Mouse (Mus musculus): Measurements from ENCODE around the gene L1td1.
"Not testable (repeated sequence)": the region's sequence is repeated elsewhere in the genome, so short reads cannot be mapped to it uniquely, and the experiment has no call there.

The L1td1 gene

DNA sequence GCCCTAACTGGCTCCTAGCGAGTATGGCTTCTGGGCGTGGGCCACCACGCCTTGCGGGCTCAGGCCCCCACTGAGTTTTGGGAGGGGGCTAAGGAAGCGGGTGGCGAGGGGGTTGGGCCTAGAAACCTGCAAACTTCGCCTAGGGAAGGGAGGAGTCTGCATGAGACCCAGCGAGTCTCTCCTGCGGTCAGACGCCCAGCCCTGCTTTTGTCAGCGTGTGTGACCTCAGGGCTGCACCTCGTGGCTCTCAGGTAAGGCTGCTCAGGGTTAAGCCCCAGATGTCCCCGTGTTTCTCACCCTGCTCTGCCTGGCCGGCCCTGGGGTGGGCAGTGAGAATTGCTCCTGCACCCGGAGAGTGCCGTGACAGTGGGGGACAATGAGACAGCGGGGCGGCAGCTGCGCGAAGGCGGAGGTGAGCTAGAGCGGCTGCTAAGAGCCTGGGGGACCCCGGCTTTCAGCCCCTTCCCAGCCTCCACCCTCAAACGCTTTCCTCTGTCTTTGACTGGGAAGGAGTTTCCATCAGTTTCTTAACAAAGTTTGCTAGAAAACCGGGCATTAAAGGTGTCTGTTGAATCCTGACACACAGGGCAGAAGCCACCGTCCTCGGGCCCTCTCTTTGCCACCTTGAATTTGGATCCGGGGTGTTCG lies at the start of gene L1td1:
L1td1 (plus strand) TSS at position 145 of the 648 bp plus-strand sequence.
- DNase-seq (ENCODE audit: low spot score in 2 of 2) = no peak

DNA sequence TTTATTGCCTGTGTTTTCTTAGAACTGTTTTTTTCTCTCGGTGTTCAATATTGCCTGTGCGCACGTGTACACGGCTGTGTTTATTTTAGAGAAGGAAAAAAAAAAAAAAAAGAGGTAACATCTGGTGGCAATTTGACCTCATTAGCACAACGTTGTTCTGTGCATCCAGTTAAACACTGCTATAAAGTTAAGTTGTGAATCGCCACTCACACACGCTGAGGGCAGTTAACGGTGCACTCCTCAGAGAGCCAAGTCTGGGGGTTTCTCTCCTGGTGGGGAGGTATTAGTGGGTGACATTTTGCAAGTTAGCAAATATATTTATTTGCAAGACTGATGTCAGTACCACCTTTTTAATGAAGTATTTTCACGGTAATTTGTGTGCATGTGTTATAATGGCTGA lies 49.0 kb upstream of the L1td1 start:
- DNase-seq (ENCODE audit: low spot score in 2 of 2) = no peak

DNA sequence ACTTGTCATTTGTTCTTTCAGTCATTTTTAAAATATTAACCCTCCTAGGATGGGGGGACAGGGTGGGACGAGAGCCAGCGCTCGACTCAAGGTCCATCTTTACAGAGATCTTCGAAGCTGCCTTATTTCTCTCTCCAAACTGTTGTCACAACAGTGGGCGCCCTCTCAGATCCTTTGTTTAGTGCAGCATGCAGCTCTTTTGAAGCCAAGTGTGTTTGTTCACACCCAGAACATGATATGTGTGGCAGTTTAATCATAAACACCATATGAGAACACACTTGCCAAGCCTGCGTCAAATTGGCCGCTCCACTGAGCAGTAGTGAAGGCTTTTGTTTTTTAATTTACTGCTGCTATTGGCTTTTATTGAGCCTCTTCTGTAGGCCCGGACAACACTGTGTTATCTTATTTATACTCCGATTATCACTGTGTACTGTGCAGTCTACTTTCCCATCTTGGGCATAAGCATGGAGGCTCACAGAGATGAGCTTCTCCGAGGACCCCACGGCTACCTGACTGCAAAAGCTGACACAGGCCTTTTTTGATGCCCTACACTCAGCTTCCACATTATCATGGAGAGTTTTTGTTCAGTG lies 39.8 kb upstream of the L1td1 start:
- DNase-seq (ENCODE audit: low spot score in 2 of 2) = no peak

DNA sequence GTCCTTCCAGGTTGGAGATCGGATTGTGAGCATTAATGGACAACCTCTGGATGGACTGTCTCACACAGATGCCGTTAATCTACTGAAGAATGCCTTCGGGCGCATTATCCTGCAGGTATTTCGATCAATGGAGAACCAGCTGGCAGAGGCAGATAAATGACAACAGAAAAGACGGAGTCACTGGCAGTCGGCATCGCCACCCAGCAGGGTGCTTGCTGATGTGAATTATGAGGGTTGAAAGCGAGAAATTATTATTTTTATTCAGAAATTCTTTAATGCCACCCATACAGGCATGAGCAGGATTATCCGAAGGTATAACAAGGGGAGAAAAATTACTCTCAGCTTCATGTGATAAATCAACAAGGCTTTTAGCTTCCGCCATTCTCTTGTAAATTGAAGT lies 38.4 kb upstream of the L1td1 start:
- DNase-seq (ENCODE audit: low spot score in 2 of 2) = no peak

DNA sequence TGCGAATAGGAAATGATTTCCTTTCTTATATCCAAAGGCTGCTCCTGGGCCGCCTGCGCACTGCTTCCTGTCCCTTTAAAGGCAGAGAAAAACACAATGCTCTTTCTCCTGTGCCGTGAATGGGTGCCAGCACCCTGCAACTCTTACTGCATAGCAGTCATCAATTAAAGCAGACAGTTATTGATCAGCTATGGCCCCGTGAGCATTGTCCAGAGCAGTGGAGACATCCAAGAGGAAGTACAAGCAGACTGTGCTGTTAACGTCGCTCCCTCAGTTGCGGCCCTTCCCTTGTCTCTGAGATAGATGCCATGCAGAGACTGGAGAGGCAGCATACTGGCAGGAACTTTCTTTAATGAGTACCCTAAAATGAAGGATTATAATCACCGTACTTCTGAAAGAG lies 38.0 kb upstream of the L1td1 start:
- no peak for DNase-seq (ENCODE audit: low spot score in 2 of 2)

DNA sequence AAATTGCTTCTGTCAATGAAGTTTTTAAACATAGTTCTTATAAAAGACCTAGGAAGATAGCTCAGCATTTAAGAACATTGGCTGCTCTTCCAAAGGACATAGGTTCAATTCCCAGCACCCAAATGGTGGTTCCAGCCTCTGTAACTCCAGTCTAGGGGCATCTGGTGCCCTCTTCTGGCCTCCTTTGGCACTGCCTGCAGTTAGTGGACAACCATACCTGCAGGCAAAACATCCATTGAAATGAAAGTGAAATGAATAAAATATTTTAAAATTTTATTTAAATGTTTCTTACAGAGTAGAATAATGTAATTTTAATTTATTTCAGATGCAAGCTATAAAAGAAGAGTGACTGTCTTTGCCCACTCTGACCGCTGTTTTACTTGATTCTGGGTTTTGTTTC lies 36.5 kb upstream of the L1td1 start:
- DNase-seq (ENCODE audit: low spot score in 2 of 2) = no peak

DNA sequence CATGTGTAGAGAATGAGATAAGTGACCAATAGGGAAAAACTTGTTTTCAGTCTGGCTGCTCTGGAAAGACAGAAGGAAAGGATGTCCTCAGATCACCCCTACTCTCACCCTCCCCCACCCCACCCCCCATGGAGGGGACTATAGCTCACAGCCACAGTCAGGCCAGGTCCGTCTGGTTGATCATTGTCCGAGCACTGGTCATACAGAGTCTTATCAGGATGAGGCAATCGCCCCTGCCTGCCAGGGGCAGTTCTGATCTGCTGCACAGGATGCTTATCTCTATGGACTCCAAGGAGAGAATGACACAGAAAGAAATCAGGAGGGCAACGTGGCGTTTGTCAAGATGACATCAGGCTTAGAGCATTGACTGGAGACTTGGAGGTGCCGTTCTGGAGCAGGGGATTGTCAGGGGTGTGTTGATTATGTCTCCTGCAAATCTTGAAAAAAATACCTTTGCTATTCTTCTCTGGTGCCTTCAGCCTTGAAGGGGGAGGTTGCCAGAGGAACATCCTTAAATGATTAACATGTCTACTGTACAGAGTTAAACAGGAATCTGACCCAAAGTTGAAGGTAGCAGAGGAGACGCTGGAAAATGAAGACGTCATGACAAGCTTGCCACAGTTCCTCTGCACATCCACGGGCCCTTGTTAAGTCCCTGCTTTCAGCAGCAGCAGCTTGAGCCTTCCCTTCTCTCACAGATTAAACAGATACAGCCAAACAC lies 32.9 kb upstream of the L1td1 start:
- DNase-seq (ENCODE audit: low spot score in 2 of 2) = no peak

DNA sequence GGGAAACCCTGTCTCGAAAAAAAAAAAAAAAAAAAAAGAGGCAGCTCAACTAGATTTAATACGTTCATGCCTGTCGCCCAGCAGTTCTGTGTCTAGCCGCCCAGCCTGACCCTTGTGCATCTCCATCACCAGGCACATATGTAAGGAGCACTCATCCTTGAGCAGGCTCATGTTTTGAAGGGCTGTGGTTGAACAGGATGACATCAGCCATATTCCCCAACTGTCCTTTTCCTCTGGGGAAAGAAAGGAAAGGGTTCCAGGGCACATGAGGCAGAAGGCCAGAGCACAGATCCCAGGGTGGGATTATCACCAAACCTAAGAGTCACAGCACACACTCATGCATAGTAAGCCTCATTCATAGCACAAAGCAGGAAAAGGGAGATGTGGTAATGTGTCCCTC lies 28.6 kb upstream of the L1td1 start:
- DNase-seq (ENCODE audit: low spot score in 2 of 2) = no peak

DNA sequence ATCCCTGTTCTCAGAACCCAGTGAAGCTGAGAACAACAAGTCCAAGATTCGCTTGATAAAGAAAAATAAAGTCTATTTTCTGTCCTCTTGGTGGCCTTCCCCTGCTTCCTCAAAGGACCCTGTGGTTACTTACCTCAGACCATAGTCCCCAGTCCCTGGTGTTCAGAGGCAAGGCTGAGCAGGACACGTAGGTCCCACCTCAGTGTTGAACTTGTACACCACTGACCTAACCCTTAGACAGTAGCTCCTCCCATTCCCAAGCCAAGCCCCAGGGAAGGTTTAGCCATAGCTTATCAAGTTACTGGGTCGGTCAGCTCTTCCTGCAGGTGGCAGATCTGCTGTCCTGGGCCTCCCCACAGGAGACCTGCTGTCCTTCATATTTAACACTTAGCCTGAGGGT lies 27.6 kb upstream of the L1td1 start:
- DNase-seq (ENCODE audit: low spot score in 2 of 2) = no peak

DNA sequence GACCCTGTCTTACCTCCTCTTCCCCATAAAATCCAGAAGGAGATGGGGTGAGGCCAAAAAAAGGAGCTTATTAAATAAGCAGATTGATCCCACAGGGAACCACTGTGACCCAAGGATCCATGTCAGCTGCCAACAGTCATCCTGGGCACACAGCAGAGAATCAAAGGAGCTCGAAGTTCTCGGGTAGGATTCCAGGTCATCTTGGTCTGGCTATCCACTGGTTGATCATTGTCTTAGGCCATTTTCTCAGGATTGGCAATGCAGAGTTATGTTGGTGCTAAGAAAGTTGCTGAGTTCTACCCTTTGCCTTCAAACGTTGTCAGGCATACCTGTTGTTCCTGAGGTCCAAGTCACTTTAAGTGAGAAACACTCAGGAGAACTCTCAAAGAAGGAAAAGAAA lies 26.4 kb upstream of the L1td1 start:
- no peak for DNase-seq (ENCODE audit: low spot score in 2 of 2)

DNA sequence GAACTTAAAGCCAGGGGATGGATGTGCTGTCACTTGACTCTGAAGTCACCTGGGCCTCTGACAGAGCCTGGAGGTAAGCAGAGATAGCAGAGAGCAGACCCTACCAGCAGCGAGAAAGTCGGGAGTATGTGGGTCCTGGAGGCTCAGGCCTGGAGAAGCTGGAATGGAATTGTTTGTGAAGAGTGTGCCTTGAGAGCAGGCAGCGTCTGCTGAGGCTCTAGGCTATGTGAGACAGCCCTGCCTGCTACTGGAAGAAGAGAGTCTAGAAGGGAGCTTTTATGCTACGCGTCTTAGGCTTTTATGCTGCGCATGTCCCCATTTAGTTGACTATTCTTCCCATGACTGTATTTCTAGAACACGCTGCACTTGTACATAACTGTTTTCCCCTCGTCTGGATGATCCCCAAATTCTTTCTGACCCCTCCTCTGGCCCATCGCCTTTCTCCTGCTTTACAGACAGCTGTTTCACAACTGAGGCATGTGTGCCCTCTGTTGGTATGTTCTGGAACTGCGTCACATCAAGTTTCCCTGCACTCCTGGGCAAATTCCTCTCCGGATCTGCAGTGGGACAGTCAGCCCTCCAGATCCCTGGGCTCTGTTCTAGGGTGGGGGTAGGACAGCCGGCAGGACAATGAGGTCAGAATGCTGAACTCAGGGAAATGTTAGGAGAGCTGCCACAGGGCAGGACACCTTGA lies 24.2 kb upstream of the L1td1 start:
- DNase-seq (ENCODE audit: low spot score in 2 of 2) = peak; percentile 85 to 87

DNA sequence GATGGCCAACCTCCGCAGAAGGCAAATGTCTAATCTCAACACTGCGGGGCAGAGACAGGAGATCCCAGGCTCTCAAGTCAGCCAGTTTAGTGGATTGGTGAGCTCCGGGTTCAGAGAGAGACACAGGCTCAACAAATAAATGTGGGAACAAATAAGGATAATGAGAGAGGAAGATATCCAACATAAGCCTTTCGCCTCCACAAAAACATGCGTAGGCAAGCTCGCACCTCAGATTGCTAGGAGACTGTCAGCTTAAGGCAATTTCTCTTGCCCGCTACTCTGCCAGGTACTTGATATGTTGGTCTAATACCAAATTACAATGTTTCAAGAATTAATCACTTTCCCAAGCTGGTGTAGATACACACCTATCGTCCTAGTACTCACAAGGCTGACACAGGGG lies 15.6 kb upstream of the L1td1 start:
- DNase-seq (ENCODE audit: low spot score in 2 of 2) = no peak

DNA sequence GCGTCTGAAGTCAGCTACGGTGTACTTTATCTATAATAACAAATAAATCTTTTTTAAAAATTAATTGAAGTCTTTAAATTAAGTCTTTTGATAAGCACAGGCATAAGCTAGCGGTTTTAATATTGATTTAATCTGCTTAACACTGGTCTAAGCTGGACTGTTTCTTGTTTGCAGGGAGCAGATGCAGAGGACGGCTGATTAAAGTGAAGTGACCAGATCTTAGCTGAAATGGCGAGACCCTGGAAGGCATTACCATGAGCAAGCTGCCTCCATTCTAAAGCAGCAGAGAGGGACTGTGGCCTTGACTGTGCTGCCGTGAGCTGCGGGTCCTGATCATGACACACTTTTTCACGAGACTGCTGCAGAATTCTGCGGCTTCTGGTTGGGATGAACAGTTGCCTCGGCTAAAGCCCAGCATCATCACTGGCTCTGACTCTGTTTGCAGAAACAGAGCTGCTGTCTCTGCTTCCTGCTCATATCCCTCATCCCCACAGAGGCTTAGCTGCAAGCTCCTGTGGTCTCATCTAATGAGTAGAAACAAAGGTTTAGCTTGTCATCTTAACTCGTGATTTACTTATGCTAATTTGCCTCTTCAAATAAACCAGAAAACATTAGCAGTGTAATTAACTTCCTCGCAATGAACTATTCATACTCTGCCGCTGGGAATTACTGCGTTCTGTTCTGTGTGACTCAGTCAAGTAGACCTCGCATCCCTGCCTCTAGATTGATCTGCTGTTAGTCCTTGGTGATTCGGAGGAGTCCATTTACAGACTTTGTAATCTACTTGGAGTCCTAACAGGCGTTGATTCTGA lies 8.6 kb upstream of the L1td1 start:
- DNase-seq (ENCODE audit: low spot score in 2 of 2) = no peak

DNA sequence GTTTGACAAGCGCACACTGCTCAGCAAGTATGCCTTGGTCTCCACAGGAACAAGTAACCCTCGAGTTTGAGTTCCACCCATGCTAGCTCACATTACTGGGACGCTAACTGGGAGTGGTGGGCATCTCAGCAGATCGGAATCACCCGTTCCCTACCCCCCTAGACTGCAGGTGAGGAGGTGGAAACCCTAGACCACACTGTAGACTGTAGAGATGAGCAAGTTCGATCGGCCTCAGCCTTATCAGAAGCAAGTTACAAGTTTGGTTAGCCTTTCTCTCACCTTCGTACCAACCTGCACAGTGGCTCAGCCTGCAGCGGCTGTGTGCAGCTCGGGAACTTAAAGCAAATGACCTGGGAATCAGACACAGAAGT lies 8.0 kb upstream of the L1td1 start:
- DNase-seq (ENCODE audit: low spot score in 2 of 2) = no peak

DNA sequence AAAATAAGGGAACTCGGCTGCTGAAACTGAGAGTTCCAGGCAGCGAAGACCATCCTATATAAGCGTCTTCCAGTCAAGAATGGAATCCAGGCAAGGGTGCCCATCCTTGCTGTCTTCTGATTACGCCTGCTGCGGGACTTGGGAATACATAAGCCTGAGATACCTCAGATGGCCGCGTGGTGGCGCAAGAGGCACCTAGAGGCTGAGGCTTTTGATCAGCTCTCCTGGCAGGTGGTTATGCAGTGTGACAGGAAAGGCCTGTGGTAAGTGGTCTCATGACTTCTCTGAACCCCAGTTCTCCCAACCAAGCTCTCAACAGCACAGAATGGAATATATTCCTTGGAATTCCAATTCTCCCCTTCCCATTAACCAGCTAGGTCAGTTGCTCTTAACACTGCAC lies 4.1 kb upstream of the L1td1 start:
- DNase-seq (ENCODE audit: low spot score in 2 of 2) = peak; percentile 59 to 67

DNA sequence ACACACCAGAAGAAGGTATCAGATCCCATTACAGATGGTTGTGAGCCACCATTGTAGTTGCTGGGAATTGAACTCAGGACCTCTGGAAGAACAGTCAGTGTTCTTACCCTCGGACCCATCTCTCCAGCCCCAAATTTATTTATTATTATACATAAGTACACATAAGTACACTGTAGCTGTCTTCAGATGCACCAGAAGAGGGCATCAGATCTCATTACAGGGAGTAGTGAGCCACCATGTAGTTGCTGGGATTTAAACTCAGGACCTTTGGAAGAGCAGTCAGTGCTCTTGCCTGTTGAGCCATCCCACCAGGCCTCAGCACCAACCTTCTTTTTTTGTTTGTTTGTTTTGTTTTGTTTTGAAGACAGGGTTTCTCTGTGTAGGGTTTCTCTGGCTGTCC lies 1.9 kb upstream of the L1td1 start:
- DNase-seq (ENCODE audit: low spot score in 2 of 2) = not testable (repeated sequence)

DNA sequence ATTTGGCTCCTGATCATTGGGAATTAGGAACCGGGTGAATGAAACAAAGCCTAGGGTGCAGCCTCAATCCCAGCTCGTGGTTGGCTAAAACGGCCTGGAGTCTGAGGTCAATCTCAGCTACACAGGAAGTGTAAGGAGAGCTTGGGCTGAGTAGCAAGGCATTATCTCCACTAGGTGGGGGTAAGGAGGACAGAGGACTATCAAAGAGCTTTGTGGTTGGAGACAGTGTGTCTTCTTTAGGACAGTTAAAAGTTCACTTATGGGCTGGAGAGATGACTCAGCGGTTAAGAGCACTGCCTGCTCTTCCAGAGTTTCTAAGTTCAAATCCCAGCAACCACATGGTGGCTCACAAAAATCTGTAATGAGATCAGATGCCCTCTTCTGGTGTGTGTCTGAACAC lies 1.1 kb upstream of the L1td1 start:
- DNase-seq (ENCODE audit: low spot score in 2 of 2) = no peak

DNA sequence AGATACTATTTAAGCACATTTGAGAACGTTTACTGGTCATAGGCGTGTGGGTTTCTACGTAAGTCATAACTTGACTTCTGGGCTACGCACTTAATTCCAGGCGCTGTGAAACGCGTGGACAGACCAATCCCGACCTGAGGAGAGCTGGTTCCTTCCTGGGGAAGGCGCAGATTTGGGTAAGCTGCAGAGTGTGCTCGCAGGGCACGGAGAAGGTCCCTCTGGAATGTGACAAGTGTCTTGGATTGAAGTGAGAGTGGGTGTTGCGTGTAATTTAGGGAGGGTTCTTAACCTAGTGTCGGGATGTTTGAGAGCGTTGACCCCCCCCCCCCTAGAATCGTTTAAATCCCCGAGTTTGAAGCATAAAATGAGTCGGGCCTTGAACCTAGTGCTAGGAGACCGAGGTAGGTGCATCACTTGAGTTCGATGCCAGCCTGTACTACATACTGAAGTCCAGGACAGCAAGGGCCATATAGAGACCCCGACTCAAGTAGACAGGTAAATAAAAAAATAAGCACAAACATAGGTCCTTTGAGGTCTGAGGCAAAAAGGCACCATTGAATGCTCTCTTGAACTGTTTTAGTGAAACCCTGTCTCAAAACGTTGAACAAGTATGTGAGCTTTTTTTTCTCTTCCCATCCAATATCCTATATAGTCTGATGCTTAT lies 893 bp downstream of the L1td1 start:
- no peak for DNase-seq (ENCODE audit: low spot score in 2 of 2)

DNA sequence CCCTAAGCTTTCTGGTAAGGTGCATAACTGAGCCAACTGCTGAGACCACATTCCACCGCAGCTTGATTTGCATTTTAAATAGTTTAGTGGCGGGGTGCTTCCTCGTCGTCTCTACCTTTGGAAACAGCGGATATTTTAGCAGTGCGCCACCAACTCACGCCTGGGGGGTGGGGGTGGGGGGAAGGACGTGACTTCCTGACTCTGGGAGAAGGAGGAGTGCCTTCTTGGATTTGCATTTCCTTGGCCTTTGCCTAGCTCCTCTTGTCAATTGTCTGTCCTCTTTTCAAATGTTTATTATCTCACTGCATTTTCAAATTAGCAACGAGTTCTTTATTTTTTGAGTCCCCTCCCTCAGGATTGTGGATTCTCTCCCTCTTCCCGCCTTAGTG lies 1.4 kb downstream of the L1td1 start:
- DNase-seq (ENCODE audit: low spot score in 2 of 2) = no peak

DNA sequence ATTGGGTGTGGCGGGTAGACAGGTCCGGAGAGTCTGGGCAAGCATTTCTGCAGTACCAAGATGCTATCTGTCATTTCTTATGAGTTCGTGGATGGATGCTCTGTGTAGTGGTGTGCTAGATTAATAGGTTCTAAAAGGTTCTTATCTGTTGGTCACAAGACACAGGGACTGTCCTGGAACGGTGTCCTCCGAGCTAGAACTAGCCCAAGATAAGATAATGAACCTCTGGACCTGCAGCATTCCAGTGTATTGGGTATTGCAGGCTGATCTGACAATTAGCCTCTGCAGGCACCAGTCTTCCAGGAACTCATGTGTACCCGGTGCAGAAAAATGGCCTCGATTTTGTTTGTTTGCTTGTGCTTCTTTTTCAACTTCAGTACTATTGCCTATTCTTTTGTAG lies 2.2 kb downstream of the L1td1 start:
- DNase-seq (ENCODE audit: low spot score in 2 of 2) = no peak

DNA sequence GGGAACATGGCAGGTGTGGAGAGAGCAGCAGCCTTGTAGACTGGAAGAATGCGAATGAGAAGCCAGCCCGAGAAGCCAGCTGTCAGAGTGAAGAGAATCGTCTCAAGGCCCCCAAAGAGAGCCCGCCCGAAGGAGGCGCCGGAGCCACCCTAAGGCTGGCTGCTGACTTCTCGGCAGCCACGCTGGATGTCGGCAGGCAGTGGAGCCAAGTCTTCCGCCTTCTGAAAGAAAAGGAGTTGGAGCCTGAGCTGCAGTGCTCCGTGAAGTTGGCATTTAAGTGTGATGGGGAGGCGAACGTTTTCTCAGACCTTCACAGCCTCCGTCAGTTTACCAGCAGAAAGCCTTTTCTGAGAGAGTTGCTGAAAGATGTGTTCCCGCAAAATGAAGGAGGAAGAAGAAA lies 7.1 kb downstream of the L1td1 start:
- DNase-seq (ENCODE audit: low spot score in 2 of 2) = no peak

Measured in right cerebral cortex, adult 2 months (tissue).